Mouse (Mus musculus) stomach, postnatal 0 days (tissue): ENCODE measurements around the gene Ptma. TPM values are rescaled to one million over a fixed set of nuclear protein-coding genes. Genes with fewer than 3 reads are reported as not detected.

Experiments
- ATAC-seq: fragments of 200-750 bp; cut with Nextera tagmentation; 2 replicates; pipeline ENCODE4 v1.8.0; 2017; ENCODE audit not compliant: low FRiP score, low TSS enrichment
- DNase-seq: peaks from one replicate; pipeline ENCODE4 v3.0.0-alpha.2; 2016; ENCODE audit warnings: low spot score
- H3K27ac ChIP-seq: fragments of 300-500 bp; sonication (generic); replicated peaks from 2 replicates; pipeline ENCODE4 v1.5.1; 2014; ENCODE audit warnings: mild to moderate bottlenecking, control low read depth
- H3K27me3 ChIP-seq: fragments of 300-500 bp; sonication (generic); 2 replicates; pipeline ENCODE4 v1.6.1; 2014; ENCODE audit warnings: low read length; ENCODE audit not compliant: control insufficient read depth, insufficient read depth
- H3K36me3 ChIP-seq: fragments of 300-500 bp; sonication (generic); 2 replicates; pipeline ENCODE4 v1.6.1; 2014; ENCODE audit warnings: low read length, mixed read lengths; ENCODE audit not compliant: control insufficient read depth, insufficient read depth
- H3K4me1 ChIP-seq: fragments of 300-500 bp; sonication (generic); replicated peaks from 2 replicates; pipeline ENCODE4 v1.6.1; 2014; ENCODE audit warnings: antibody characterized with exemption; ENCODE audit not compliant: control insufficient read depth, insufficient read depth
- H3K4me2 ChIP-seq: fragments of 300-500 bp; sonication (generic); replicated peaks from 2 replicates; pipeline ENCODE4 v1.6.1; 2014; ENCODE audit warnings: low read depth, mild to moderate bottlenecking, control low read depth, moderate library complexity
- H3K4me3 ChIP-seq: fragments of 300-500 bp; sonication (generic); 2 replicates; pipeline ENCODE4 v1.5.1; 2014; ENCODE audit warnings: low read depth, low read length, control low read depth
- H3K9ac ChIP-seq: fragments of 300-500 bp; sonication (generic); 2 replicates; pipeline ENCODE4 v1.6.1; 2014; ENCODE audit warnings: mild to moderate bottlenecking, low read length, control low read depth, mixed read lengths
- H3K9me3 ChIP-seq: fragments of 300-500 bp; sonication (generic); 2 replicates; pipeline ENCODE4 v1.6.1; 2016; ENCODE audit warnings: low read length; ENCODE audit not compliant: control insufficient read depth
- CTCF ChIP-seq: IDR thresholded peaks from 2 replicates; pipeline ENCODE4 v1.5.1; 2016; ENCODE audit warnings: antibody characterized with exemption, low read depth, mild to moderate bottlenecking, moderate library complexity
- EP300 ChIP-seq: optimal IDR thresholded peaks from 2 replicates; pipeline ENCODE3; 2016; ENCODE audit warnings: antibody characterized with exemption
- WGBS: fragments of 180-500 bp; shearing (Covaris S2); extraction: QIAGEN DNeasy Blood & Tissue Kit; methylation state at CpG from one replicate; pipeline ENCODE4 v1.1.7; 2014; 5-methylcytosine and 5-hydroxymethylcytosine counted together
- polyA plus RNA-seq: library from polyadenylated mRNA; unstranded; fragments of >200 nt; fragmentation: Nextera tagmentation; extraction: Ambion mirVana; gene quantifications from 2 replicates; pipeline ENCODE4 v1.2.1, GENCODE M21; 2015

Gene Ptma
- polyA plus RNA-seq, 1 experiment from 2014 or later: 1,585 TPM

GRCm38 (mm10) chr1:86515715-86516410, 10.7 kb upstream of the Ptma start:
- WGBS: 38% methylated on average over 6 of the region's 6 CpGs
- H3K36me3 ChIP-seq: no peaks in the 10 kb centered on the region
- H3K4me3 ChIP-seq: no peak overlapping the region
- H3K4me1 ChIP-seq: no peaks in the 10 kb centered on the region
- H3K9me3 ChIP-seq: no peaks in the 10 kb centered on the region
- no peak overlapping the region for H3K4me2 ChIP-seq
- no peaks in the 10 kb centered on the region for H3K27me3 ChIP-seq
- TF ChIP-seq EP300: no peak
- TF ChIP-seq CTCF: no peak
- no peak overlapping the region for H3K9ac ChIP-seq
- no peak overlapping the region for H3K27ac ChIP-seq
- DNase-seq (no peak), ATAC-seq (no peak)

GRCm38 (mm10) chr1:86517076-86517475, 9.4 kb upstream of the Ptma start:
- no peak overlapping the region for H3K27ac ChIP-seq
- TF ChIP-seq CTCF (no peak), EP300 (no peak)
- no peak for ATAC-seq
- 66% methylated on average over 3 of the region's 3 CpGs for WGBS
- H3K9ac ChIP-seq: no peak overlapping the region
- H3K27me3 ChIP-seq: no peaks in the 10 kb centered on the region
- DNase-seq: no peak
- H3K36me3 ChIP-seq: no peaks in the 10 kb centered on the region
- no peak overlapping the region for H3K4me2 ChIP-seq
- no peak overlapping the region for H3K4me3 ChIP-seq
- no peaks in the 10 kb centered on the region for H3K9me3 ChIP-seq
- H3K4me1 ChIP-seq: no peaks in the 10 kb centered on the region; the same call in 1 of the 2 replicates

GRCm38 (mm10) chr1:86520361-86520760, 6.2 kb upstream of the Ptma start:
- no peaks in the 10 kb centered on the region for H3K36me3 ChIP-seq
- H3K9me3 ChIP-seq: no peaks in the 10 kb centered on the region
- no peak overlapping the region for H3K4me2 ChIP-seq
- H3K4me3 ChIP-seq: no peak overlapping the region
- DNase-seq (peak; percentile 64), ATAC-seq (no peak)
- TF ChIP-seq EP300: no peak
- TF ChIP-seq CTCF: peak; percentile 71
- H3K4me1 ChIP-seq: peaks cover 4% of the 10 kb centered on the region
- H3K9ac ChIP-seq: no peak overlapping the region
- WGBS: 47% methylated on average over 7 of the region's 7 CpGs
- no peaks in the 10 kb centered on the region for H3K27me3 ChIP-seq
- no peak overlapping the region for H3K27ac ChIP-seq

GRCm38 (mm10) chr1:86522286-86522871, 4.1 kb upstream of the Ptma start:
- peak; percentile 33 for TF ChIP-seq EP300
- TF ChIP-seq CTCF: no peak; the same call in 1 of the 2 replicates
- ATAC-seq (no peak), DNase-seq (peak; percentile 65)
- WGBS: 32% methylated on average over 7 of the region's 7 CpGs
- Histone ChIP-seq H3K36me3 (no peaks in the 10 kb centered on the region), H3K4me1 (peaks cover 4% of the 10 kb centered on the region), H3K27me3 (no peaks in the 10 kb centered on the region), H3K9me3 (no peaks in the 10 kb centered on the region), H3K4me3 (no peak overlapping the region), H3K27ac (peak overlapping the region; percentile 59), H3K9ac (peak overlapping the region; percentile 51), H3K4me2 (no peak overlapping the region)

GRCm38 (mm10) chr1:86523776-86524618, 2.5 kb upstream of the Ptma start:
- Histone ChIP-seq H3K27ac (peak overlapping the region; percentile 100), H3K4me1 (peaks cover 4% of the 10 kb centered on the region), H3K36me3 (no peaks in the 10 kb centered on the region), H3K9ac (peak overlapping the region; percentile 67; the same call in 1 of the 2 replicates), H3K4me2 (peak overlapping the region; percentile 88; the same call in 1 of the 2 replicates), H3K9me3 (no peaks in the 10 kb centered on the region), H3K27me3 (no peaks in the 10 kb centered on the region), H3K4me3 (no peak overlapping the region)
- no peak for ATAC-seq
- TF ChIP-seq EP300 (no peak), CTCF (no peak)
- 82% methylated on average over 8 of the region's 8 CpGs for WGBS
- DNase-seq: no peak
